Mouse (Mus musculus) testis, postnatal 10 days (tissue): Measurements from ENCODE around the gene Hscb.
"Not testable (repeated sequence)": the region's sequence is repeated elsewhere in the genome, so short reads cannot be mapped to it uniquely, and the experiment has no call there.

ENCODE experiments used
- DNase-seq: peaks from one replicate; pipeline ENCODE4 v3.0.0; 2021; ENCODE audit warnings: low spot score

The Hscb gene

GRCm38 (mm10) chr5:110839678-110840365 lies at the start of gene Hscb, which contains the start of gene Chek2:
Gene Hscb, minus strand, starts transcription at chr5:110839777.
Gene Chek2, plus strand, starts transcription at chr5:110839979.
- DNase-seq: peak; percentile 97

DNA sequence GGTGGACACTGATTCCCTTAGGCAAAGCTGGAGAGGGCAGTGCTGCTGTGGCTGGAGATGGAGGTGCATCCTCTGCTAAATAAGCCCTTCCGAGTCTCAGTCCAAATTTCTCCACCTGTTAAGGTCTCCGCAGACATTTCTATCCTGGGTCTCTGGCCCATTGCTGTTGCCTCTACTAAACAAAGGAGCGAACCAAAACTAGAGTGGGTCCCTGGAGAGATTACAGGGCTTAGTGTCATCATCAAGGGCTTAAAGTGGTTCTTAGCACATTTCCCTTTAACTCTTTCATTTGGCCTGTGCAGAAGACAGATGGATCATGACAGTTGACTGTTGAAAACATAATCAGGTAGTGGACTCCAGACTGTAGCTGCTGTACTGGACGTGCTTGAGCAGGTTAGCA lies 49.0 kb upstream of the Hscb start:
- no peak for DNase-seq

DNA sequence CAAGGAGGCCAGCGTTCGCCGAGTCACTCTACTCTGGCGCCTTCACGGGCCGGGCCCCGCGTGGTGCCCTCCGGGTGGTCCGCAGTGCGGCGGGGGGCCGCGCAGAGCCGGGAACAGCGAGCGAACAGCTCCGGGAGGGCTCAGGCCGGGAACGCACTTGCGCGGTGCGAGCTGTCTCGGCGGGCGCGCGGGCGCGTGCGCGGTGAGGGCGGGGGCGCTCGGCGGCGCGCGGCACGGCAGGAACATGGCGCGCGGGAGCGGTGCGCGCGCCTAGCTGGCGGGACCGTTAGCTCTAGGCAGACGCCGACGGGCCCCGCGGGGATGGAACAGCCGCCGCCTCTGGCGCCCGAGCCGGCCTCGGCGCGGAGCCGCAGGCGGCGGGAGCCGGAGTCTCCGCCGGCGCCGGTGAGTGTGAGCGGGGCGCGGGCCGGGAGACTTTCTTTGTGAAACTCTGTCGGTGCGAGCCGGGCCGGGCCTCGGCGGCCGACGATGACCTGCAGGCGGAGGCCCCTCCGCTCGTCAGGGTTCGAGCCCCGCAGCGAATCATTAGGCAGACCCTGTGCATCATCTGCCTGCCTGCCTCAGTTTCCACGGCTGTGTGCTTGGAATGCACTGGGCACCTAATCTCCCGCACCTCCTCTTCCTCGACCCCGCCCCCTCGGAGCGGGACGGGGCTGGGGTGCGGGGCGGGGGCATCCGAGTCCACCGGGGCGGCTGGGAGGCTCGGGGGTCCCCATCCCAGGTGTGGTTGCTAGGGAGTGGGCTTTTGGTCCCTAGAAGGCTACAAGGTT lies 40.2 kb upstream of the Hscb start, which contains the start of gene Ttc28:
Gene Ttc28 (plus strand): TSS at position 220 of the 791 bp plus-strand sequence.
- DNase-seq: peak; percentile 94

DNA sequence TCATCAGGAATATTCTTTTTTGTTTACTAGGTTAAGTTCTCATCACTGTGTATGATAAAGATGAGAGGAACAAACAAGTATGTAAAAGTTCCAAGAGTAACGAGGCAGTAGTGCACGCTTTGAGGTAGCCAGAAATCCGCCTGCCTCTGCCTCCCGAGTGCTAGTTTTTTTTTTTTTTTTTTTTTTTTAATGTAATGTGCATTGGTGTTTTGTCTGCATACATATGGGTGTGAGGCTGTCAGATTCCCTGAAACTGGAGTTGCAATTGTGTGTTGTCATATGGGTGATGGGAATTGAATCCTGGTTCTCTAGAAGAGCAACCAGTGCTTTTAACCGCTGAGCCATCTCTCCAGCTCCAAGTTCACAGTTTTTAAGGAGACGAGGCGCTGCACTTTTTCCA lies 39.5 kb upstream of the Hscb start:
- DNase-seq: no peak

DNA sequence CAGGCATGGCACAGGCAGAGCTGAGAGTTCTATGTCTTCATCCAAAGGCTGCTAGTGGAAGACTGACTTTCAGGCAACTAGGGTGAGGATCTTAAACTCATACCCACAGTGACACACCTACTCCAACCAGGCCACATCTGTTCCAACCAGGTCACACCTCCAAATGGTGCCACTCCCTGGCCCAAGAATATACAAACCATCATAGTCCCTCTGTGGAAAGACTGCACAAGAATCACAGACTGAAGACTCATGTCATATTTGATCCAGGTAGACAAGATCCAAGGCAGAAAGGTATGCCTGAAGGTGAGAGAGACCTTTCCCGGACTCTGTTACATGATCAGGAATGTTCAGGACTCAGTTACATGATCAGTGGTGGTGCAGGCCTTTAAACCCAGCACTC lies 38.9 kb upstream of the Hscb start:
- DNase-seq: not testable (repeated sequence)

DNA sequence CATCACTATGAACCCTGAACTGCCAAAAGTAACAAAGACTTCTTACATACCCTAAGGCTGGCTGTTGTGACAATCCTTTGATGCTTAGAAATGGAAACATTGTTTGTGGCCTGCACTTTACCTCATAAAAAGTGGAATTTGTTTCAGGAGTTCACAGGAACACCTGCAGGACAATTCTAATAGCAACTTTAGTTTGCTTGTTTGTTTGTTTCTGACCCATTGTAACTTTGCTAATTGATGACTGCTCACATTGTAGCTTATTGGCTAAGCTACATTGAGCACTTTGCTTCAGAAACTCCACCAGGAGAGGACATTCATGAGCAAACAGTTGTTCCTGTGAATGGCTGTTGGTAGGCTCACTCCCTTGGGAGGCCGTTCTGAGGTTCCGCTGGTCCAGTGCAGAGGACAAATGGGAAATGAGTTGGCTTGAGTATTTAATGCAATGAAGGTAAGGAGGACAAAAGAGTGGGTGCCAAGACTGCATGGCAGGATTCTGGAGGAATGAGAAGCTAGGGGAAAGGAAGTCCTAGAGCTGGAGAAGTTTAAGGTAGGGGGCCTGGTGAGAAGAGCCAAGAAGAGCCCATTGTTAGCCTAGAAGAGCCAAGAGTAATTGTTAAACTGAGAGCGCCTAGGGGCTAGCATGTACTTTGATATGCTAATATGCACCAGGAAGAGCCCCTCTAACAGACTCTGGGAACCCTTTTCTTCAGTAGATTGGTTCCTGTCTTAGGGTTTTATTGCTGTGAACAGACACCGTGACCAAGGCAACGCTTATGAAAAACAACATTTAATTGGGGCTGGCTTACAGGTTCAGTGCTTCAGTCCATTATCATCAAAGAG lies 38.3 kb upstream of the Hscb start:
- no peak for DNase-seq

- DNase-seq: no peak
Measured at GRCm38 (mm10) chr5:110875286-110875685, 35.7 kb upstream of the Hscb start.

GRCm38 (mm10) chr5:110874711-110875110 lies 35.1 kb upstream of the Hscb start:
- peak; percentile 55 for DNase-seq

GRCm38 (mm10) chr5:110873160-110873559 lies 33.6 kb upstream of the Hscb start:
- DNase-seq: no peak

GRCm38 (mm10) chr5:110869242-110869669 lies 29.7 kb upstream of the Hscb start:
- DNase-seq: no peak

DNA sequence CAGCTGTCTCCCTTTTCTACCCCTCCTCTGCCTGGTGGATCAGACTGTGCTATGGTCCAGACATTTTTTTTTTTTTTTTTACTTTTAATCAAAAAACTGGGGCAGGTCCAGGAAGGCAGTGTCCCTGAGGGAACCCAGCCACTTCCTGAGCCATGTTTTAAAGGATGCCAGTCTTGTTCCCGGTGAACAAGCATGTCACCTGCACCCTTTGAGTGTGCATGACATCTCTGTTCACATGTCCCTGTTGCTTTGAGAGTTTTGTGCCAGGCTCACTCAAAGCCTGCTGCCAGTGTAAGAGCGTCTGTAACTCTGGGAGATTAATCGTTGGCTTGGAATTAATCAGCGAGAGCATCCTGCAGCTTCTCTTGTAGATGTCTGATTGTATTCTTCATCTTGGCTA lies 28.9 kb upstream of the Hscb start:
- no peak for DNase-seq

- DNase-seq: no peak
Measured at GRCm38 (mm10) chr5:110860445-110860844, 20.9 kb upstream of the Hscb start.

DNA sequence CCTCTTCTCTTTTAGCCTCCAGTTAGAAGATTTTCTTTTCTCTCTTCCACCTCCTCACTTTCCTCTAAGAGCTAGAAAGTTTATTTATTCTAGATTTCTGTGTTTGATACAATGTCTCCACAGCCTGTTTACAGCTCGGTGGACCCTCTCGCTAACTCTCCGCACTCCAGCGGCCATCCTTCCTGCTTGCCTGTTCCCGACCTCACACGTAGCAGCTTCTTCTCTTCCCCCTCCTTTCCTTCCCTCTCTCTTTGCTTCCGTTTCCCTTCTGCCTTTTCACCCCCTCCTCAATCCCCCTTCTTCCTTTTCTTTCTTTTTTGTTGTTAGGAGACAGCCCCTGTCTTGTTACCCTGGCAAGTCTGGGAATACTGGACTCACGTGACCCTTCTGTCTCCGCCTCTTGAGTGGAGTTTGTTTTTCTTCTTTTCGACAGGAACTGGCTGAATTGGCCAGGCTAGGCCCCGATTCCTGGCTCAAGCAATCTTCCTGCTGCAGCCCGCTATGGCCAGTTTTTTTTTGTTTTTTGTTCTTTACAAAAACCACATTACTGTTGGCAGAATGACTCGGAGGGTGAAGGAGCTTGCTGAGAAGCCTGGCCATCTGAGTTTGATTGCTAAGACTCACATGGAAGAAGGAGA lies 19.6 kb upstream of the Hscb start:
- DNase-seq: peak; percentile 60

- DNase-seq: no peak
Measured at GRCm38 (mm10) chr5:110857091-110857490, 17.5 kb upstream of the Hscb start.

DNA sequence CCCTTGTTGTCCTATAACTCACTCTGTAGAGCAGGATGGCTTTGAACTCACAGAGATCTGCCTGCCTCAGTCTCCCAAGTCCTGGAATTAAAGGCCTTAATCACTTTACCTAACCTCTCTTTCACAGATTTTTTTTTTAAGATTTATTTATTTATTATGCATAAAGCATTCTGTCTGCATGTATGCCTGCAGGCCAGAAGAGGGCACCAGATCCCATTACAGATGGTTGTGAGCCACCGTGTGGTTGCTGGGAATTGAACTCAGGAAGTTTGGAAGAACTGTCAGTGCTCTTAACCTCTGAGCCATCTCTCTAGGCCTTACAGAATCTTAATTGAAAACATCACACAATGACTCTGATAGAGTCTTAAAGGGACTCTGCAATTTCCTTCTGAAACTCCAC lies 13.4 kb upstream of the Hscb start:
- no peak for DNase-seq

GRCm38 (mm10) chr5:110841046-110841862 lies 1.7 kb upstream of the Hscb start:
- no peak for DNase-seq

DNA sequence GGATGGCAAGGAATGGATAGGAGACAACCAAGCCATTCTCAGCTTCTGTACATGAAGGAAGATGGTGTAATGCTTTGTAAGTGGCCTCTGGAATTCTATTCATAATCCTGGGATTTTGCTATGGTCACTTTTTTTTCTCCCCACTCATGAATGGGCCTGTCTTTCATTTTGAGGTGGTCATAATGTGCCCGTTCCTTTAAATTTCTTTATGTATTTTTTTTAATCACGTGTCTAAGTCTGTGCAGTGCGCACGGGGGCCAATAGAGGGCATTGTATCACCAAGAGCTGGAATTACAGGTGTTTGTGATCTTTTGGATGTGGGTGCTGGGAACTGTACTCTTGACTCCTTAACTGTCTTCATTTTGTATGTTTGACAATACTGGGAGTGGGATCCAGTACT lies 888 bp upstream of the Hscb start:
- DNase-seq: peak; percentile 68

- DNase-seq: no peak
Measured at GRCm38 (mm10) chr5:110839038-110839677, 419 bp downstream of the Hscb start.

- not testable (repeated sequence) for DNase-seq
Measured at GRCm38 (mm10) chr5:110838016-110838415, 1.6 kb downstream of the Hscb start.

- DNase-seq: peak; percentile 69
Measured at GRCm38 (mm10) chr5:110835959-110836358, 3.6 kb downstream of the Hscb start.
